Mouse (Mus musculus): ENCODE measurements around the gene Tmem191c. TPM values are rescaled to one million over a fixed set of nuclear protein-coding genes. Genes with fewer than 3 reads are reported as not detected.

Gene Tmem191c
- polyA plus RNA-seq, 1 experiment from 2014 or later = 67.6 TPM

DNA sequence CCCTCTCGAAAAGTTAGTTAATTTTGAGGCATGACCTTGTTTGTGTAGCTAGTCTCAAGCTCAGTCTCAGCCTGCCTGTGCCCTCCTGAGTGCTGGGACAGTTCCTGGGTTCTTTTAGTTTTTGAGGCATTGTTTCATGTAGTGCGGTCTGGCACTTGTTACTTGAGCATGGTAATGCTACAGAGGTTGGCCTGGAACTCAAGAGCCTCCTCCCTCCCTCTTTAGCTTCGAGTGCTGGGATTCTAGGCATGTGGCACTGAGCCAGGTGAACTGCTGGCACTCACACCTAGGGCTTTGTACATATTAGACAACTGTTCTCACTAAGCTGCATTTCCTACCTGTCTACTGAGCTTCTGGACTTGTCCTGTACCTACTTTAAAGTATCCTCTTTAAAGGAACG, 28.1 kb upstream of the Tmem191c start:
- Histone ChIP-seq H3K4me1 (peaks cover 13% of the 10 kb centered on the region), H3K4me3 (no peak overlapping the region), H3K4me2 (no peak overlapping the region), H3K27ac (no peak overlapping the region), H3K27me3 (replicated peaks) (no peaks in the 10 kb centered on the region), H3K36me3 (replicated peaks) (no peaks in the 10 kb centered on the region), H3K9ac (no peak overlapping the region), H3K9me3 (no peaks in the 10 kb centered on the region)
- 67% methylated on average over 4 of the region's 4 CpGs for WGBS
- no peak for ATAC-seq (replicated peaks)

DNA sequence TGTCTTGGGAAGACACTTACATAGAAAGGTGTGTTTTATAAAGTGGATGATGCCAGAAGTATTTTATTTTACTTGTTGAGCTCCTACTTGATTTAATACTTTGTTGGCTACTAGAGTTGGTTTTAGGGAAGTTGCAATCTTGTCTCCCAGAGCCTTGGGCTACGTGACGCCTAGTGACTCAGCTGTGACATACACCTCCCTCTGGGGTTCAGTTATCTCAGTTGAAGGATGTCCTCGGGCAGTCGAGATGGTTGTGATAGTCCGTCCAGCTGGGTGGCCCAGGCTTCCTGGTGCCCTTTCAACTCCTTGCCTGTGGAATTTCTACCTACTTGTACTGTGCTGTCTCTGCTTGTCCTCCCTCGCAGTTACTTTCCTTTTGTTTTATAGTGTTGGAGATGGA, 26.7 kb upstream of the Tmem191c start:
- H3K36me3 ChIP-seq (replicated peaks) = no peaks in the 10 kb centered on the region
- H3K4me3 ChIP-seq = no peak overlapping the region
- no peak overlapping the region for H3K9ac ChIP-seq
- no peaks in the 10 kb centered on the region for H3K9me3 ChIP-seq
- ATAC-seq (replicated peaks) = no peak
- no peak overlapping the region for H3K4me2 ChIP-seq
- 83% methylated on average over 6 of the region's 6 CpGs for WGBS
- no peaks in the 10 kb centered on the region for H3K27me3 ChIP-seq (replicated peaks)
- H3K4me1 ChIP-seq = peaks cover 25% of the 10 kb centered on the region
- H3K27ac ChIP-seq = no peak overlapping the region

DNA sequence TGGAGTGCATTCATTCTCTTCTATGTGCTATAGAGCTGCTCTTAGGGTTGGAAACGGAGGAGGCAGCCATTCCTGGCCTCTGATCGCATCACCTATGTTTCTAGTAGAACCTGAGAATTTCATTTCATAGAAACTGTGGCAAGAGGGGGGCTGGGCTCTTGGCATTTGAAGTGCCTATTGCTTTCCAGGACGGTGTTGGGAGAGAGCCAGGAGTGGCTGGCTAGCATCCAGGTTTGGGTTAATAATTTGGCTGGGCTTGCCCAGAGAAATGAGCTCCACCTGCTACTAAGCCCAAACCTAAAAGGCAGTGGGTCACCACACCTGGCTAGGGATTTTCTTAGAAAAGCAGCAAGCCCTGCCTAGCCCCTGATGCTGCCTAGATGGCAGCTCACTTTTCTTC, 24.3 kb upstream of the Tmem191c start:
- Histone ChIP-seq H3K9me3 (no peaks in the 10 kb centered on the region), H3K27ac (no peak overlapping the region), H3K4me1 (peaks cover 26% of the 10 kb centered on the region), H3K36me3 (replicated peaks) (no peaks in the 10 kb centered on the region), H3K9ac (no peak overlapping the region), H3K27me3 (replicated peaks) (no peaks in the 10 kb centered on the region), H3K4me2 (no peak overlapping the region), H3K4me3 (no peak overlapping the region)
- 62% methylated on average over 3 of the region's 3 CpGs for WGBS
- no peak for ATAC-seq (replicated peaks)

DNA sequence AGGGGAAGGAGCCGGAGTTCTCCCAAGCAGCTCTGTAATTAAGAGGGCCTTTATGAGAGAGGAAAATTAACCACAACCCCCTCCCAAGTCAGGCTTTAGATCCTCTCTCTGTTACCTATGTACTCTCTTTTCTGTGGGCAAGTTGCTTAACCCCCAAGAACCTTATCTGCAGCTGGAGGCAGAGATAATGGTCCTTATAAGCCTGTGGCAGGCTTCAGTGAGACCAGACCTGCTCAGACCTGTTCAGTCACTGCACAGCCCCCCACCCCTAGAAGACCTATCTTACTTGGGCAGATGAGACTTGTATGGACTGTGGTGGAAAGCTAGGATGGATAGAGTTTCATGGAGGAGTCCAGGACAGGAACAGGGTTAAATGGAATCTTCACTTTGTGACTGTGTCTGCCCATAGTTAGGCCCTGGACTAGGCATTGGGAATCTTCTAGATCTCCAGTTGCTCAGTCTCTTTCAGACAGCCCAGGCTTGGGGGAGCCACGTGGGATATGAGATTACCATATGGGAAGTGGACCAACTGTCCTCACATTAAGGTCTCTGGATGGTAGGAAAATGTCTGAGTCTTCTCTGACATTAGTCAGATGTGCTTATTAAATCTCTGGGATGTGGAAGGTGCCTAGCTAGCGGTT, 23.7 kb upstream of the Tmem191c start:
- Histone ChIP-seq H3K4me2 (no peak overlapping the region), H3K4me1 (peaks cover 26% of the 10 kb centered on the region)
- 80% methylated on average over 3 of the region's 3 CpGs for WGBS

DNA sequence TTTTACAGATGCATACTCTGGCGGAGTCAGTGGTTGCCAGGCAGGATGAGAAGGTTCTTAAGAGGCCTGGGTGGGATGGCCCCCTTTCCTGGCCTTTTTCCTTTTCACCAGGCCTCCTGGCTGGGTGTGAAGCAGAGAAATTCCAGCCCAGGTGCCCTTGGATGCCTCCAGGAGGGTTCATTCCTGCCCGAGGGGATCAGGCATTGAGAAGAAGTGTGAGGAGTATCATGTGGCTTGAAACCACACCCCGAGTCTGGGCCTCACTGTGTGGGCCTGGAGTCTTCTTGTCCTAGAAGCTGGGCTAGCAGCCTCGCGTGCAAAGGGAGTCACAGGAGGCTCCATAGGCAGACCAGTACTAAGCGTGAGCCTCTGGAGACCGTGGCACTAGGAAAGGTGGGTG, 23.0 kb upstream of the Tmem191c start:
- Histone ChIP-seq H3K9me3 (no peaks in the 10 kb centered on the region), H3K4me1 (peaks cover 26% of the 10 kb centered on the region), H3K27ac (no peak overlapping the region), H3K36me3 (replicated peaks) (0 out of 2 replicates have a peak, but pooled peaks cover 10% of the 10 kb centered on the region), H3K27me3 (replicated peaks) (no peaks in the 10 kb centered on the region), H3K9ac (no peak overlapping the region), H3K4me2 (no peak overlapping the region), H3K4me3 (no peak overlapping the region)
- 69% methylated on average over 7 of the region's 7 CpGs for WGBS
- no peak for ATAC-seq (replicated peaks)

More for the DNA sequence above, 23.7 kb upstream of the Tmem191c start:
- H3K27me3 ChIP-seq (replicated peaks) = no peaks in the 10 kb centered on the region
- H3K27ac ChIP-seq = no peak overlapping the region
- ATAC-seq (replicated peaks) = 0 out of 2 replicates have a peak, but pooled peaks have one; percentile 32
- 0 out of 2 replicates have a peak, but pooled peaks cover 4% of the 10 kb centered on the region for H3K36me3 ChIP-seq (replicated peaks)
- H3K4me3 ChIP-seq = no peak overlapping the region
- H3K9ac ChIP-seq = no peak overlapping the region
- H3K9me3 ChIP-seq = no peaks in the 10 kb centered on the region

DNA sequence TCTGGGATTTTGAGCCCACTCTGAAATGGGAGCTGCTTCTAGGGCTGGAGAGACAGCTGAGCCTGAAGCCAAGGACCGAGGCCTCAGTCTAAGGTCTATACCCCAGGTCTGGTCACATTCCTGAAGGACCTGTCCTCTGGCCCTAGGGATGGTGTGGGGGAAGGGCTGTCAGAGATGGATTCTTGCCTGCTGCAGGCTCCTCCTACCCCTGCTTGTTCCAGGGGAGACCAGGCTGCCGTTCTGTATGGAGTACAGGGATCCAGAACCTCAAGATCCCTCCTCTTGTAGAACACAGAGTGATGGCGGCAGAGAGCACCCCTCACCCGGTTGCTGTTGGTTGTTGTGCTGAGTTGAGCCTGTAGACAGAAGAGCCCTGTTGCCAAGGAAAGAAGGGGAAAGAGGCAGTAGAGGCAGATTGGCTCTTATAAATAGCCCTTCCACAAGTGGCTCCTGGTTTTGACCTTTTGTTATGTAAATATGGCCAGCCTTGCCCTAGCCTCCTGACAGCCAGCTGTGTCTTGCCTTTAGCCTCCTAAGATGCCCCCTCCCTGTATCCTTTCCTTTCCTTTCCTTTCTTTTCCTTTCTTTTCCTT, 21.8 kb upstream of the Tmem191c start:
- 20% methylated on average over 4 of the region's 4 CpGs for WGBS
- ATAC-seq (replicated peaks) = no peak

DNA sequence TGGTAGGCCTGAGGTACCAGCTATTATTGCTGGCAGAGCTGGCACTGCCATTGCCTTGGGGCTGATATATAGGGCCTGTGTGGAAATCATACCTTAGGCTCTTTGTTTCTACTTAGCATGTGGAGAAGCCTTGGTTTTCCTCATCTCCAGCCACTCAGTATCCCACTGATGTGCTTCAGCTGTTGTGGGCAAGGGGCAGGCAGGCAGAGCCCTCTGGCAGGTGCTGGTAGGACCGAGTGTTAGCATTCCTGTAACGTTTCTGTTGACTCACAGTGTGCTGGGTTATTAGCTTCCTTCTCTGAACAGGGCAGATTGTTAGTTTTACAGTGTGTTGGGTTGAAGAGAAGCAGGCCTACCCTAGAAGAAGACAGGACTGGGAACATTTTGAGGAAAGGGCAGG, 20.6 kb upstream of the Tmem191c start:
- no peak overlapping the region for H3K4me2 ChIP-seq

More for the DNA sequence above, 21.8 kb upstream of the Tmem191c start:
- no peaks in the 10 kb centered on the region for H3K27me3 ChIP-seq (replicated peaks)
- H3K4me3 ChIP-seq = no peak overlapping the region
- H3K27ac ChIP-seq = no peak overlapping the region
- no peaks in the 10 kb centered on the region for H3K9me3 ChIP-seq
- H3K36me3 ChIP-seq (replicated peaks) = peaks cover 23% of the 10 kb centered on the region
- H3K9ac ChIP-seq = no peak overlapping the region
- peaks cover 26% of the 10 kb centered on the region for H3K4me1 ChIP-seq
- H3K4me2 ChIP-seq = no peak overlapping the region

DNA sequence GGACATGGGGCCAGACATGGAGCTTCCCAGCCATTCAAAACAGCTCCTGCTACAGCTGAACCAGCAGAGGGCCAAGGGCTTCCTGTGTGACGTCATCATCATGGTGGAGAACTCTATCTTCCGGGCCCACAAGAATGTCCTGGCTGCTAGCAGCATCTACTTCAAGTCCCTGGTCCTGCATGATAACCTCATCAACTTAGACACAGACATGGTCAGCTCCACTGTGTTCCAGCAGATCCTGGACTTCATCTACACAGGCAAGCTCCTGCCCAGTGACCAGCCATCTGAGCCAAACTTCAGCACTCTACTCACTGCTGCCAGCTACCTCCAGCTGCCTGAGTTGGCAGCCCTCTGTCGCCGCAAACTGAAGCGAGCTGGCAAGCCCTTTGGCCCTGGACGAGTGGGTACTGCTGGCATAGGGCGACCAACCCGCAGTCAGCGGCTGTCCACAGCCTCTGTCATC, 18.5 kb upstream of the Tmem191c start:
- H3K36me3 ChIP-seq (replicated peaks) = peaks cover 28% of the 10 kb centered on the region
- peak; percentile 8; the same call in 1 of the 2 replicates for ATAC-seq (replicated peaks)
- WGBS = 93% methylated on average over 9 of the region's 9 CpGs

More for the DNA sequence above, 20.6 kb upstream of the Tmem191c start:
- WGBS = 91% methylated on average over 2 of the region's 2 CpGs
- Histone ChIP-seq H3K27me3 (replicated peaks) (no peaks in the 10 kb centered on the region), H3K36me3 (replicated peaks) (peaks cover 28% of the 10 kb centered on the region), H3K9me3 (no peaks in the 10 kb centered on the region), H3K9ac (no peak overlapping the region), H3K4me3 (no peak overlapping the region), H3K27ac (no peak overlapping the region), H3K4me1 (peaks cover 26% of the 10 kb centered on the region)
- no peak for ATAC-seq (replicated peaks)

DNA sequence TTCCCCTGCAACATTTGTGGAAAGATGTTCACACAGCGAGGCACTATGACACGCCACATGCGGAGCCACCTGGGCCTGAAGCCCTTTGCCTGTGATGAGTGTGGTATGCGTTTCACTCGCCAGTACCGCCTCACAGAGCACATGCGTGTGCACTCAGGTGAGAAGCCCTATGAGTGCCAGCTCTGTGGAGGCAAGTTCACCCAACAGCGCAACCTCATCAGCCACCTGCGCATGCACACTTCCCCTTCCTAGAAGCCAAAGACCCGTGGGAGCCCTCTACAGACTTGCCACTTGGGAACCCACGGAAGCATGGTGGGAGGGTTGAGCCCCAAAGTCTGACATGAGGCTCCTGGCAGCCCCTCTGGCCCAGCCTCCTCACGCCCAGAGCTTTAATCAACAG, 17.0 kb upstream of the Tmem191c start:
- no peaks in the 10 kb centered on the region for H3K9me3 ChIP-seq
- H3K36me3 ChIP-seq (replicated peaks) = peaks cover 28% of the 10 kb centered on the region
- no peak overlapping the region for H3K9ac ChIP-seq
- 93% methylated on average over 12 of the region's 12 CpGs for WGBS
- no peaks in the 10 kb centered on the region for H3K27me3 ChIP-seq (replicated peaks)
- ATAC-seq (replicated peaks) = no peak
- no peak overlapping the region for H3K4me3 ChIP-seq
- H3K27ac ChIP-seq = no peak overlapping the region
- no peak overlapping the region for H3K4me2 ChIP-seq
- H3K4me1 ChIP-seq = peaks cover 4% of the 10 kb centered on the region

More for the DNA sequence above, 18.5 kb upstream of the Tmem191c start:
- Histone ChIP-seq H3K4me3 (no peak overlapping the region), H3K4me2 (no peak overlapping the region), H3K27ac (no peak overlapping the region), H3K4me1 (peaks cover 15% of the 10 kb centered on the region), H3K27me3 (replicated peaks) (no peaks in the 10 kb centered on the region), H3K9me3 (no peaks in the 10 kb centered on the region), H3K9ac (no peak overlapping the region)

DNA sequence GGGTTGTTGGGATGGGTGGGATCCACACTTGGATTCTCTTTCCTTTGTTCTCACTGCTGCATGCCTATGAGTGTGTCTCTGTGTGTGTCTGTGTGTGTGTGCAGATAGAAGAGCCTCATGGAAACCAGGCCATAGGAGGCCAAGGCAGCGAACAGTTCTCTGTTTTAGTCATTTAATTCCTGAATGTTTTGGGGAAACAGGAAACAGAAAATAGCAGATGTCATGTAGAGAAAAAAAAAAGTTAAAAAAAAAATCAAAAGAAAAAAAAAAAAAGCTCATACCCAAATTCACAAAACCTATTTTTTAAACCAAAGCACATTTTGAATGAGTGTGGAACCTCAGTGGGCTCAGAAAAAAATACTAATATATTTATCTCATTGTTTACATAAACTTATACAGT, 14.5 kb upstream of the Tmem191c start:
- Histone ChIP-seq H3K27me3 (replicated peaks) (no peaks in the 10 kb centered on the region), H3K9ac (no peak overlapping the region), H3K4me3 (no peak overlapping the region), H3K4me1 (no peaks in the 10 kb centered on the region), H3K27ac (no peak overlapping the region), H3K36me3 (replicated peaks) (peaks cover 28% of the 10 kb centered on the region), H3K4me2 (no peak overlapping the region), H3K9me3 (no peaks in the 10 kb centered on the region)
- ATAC-seq (replicated peaks) = no peak
- 81% methylated on average over 1 of the region's 1 CpGs for WGBS

DNA sequence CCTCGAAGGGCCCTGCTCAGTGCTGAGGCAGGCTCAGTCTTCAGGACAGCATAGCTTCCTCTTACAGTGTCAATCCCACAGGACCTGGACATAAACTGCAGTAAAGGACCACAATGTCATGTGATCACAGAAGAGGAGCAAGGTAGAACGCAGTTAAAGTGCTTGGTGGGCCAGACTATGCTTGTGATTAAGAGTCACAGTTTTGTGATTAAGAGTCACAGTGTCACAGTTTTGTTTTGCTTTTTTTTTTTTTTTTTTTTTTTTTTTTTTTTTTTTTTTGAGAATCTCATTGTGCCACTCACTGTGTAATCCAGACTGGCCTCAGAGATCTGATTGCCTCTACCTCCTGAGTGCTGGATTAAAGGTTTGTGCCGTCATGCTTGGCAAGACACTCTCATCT, 9.8 kb upstream of the Tmem191c start:
- no peak overlapping the region for H3K9ac ChIP-seq
- H3K4me3 ChIP-seq = no peak overlapping the region
- no peak for ATAC-seq (replicated peaks)
- no peaks in the 10 kb centered on the region for H3K36me3 ChIP-seq (replicated peaks)
- 66% methylated on average over 3 of the region's 3 CpGs for WGBS
- H3K9me3 ChIP-seq = no peaks in the 10 kb centered on the region
- no peaks in the 10 kb centered on the region for H3K27me3 ChIP-seq (replicated peaks)
- no peak overlapping the region for H3K27ac ChIP-seq
- no peak overlapping the region for H3K4me2 ChIP-seq
- no peaks in the 10 kb centered on the region for H3K4me1 ChIP-seq

DNA sequence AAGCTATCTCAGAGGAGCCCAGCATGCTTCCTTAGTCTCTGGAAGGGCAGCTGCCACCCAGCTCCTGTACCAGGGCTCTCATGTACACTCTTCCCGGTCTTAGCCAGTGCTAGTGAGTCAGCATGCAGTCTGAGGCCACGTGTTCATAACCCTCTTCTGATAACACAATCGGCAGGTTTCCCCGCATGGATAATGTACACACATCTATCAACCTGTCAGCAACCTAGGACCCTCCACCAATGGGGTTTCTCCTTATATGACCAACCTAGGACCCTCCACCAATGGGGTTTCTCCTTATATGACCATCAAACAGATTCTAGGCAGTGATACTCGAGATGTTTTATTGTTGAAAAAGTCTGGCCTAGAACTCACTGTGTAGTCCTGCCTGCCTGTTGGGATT, 7.9 kb upstream of the Tmem191c start:
- ATAC-seq (replicated peaks) = no peak
- no peak overlapping the region for H3K9ac ChIP-seq
- H3K36me3 ChIP-seq (replicated peaks) = no peaks in the 10 kb centered on the region
- no peaks in the 10 kb centered on the region for H3K27me3 ChIP-seq (replicated peaks)
- H3K27ac ChIP-seq = no peak overlapping the region
- WGBS = 87% methylated on average over 5 of the region's 5 CpGs
- no peak overlapping the region for H3K4me3 ChIP-seq
- H3K9me3 ChIP-seq = no peaks in the 10 kb centered on the region
- no peak overlapping the region for H3K4me2 ChIP-seq
- no peaks in the 10 kb centered on the region for H3K4me1 ChIP-seq

DNA sequence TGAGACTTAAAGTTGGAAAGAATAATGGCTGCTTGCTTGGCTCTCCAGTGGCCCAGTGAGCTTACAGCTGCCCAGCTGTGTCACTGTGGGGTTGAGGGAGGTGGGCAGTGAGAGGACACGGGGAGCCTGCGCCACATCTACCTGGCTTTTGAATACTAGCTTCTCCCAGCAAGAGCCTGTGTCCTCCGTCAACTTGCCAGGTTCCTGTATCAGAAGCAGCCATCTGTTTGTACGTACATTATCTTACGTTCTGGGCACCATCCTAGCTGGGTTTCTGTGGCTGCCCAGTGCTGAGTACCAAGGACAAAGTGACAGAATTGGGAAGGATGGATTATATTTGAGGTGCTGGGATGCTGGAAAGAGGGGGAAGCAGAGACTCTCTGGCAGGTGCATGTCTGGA, 6.0 kb upstream of the Tmem191c start:
- no peak overlapping the region for H3K4me3 ChIP-seq
- no peaks in the 10 kb centered on the region for H3K4me1 ChIP-seq
- WGBS = 91% methylated on average over 5 of the region's 5 CpGs
- H3K27ac ChIP-seq = no peak overlapping the region
- H3K9ac ChIP-seq = no peak overlapping the region
- H3K9me3 ChIP-seq = no peaks in the 10 kb centered on the region
- no peak overlapping the region for H3K4me2 ChIP-seq
- H3K27me3 ChIP-seq (replicated peaks) = no peaks in the 10 kb centered on the region
- no peaks in the 10 kb centered on the region for H3K36me3 ChIP-seq (replicated peaks)
- ATAC-seq (replicated peaks) = no peak
